Mouse (Mus musculus) ovary, adult 18-20 months (tissue): Measurements from ENCODE around the gene Vmn1r114.
"Not testable (repeated sequence)": the region's sequence is repeated elsewhere in the genome, so short reads cannot be mapped to it uniquely, and the experiment has no call there.

Source experiments
- DNase-seq: peaks from one replicate; pipeline ENCODE4 v3.0.0; 2022; ENCODE audit warnings: low spot score, mixed read lengths

The Vmn1r114 gene

DNA sequence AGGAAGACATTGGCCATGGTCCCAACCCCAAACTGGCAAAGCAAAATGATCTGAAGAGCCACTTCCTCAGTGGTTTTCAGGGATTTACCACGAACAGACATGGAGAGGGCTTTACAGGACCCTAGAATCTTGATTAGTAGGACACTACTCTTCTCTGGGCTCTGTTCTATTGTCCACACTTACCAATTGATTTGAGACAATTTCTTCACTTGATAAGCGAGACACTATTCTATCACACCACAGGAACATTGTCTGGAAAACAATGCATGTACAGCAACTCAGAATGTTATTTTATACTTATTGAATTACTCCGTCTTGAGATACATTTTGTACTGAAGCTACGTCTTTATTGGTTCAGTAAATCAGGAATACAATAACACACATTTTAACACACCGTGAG, at the start of gene Vmn1r114:
Gene Vmn1r114, minus strand, starts transcription at position 101 of the 400 bp plus-strand sequence.
- not testable (repeated sequence) for DNase-seq

DNA sequence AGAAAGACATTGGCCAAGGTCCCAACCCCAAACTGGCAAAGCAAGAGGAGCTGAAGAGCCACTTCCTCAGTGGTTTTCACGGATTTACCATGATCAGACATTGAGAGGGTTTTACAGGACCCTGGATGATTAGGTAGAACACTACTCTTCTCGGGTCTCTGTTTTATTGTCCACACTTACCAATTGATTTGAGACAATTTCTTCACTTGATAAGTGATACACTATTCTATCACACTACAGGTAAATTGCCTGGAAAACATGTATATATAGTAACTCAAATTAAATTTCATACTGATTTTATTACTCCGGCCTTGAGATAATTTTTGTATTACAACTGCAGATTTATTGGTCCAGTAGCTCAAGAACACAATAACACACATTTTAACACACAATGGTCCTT, 32.9 kb upstream of the Vmn1r114 start, which contains the start of gene Vmn1r115:
Gene Vmn1r115, minus strand, starts transcription at position 101 of the 400 bp plus-strand sequence.
- DNase-seq, result not testable (repeated sequence)

DNA sequence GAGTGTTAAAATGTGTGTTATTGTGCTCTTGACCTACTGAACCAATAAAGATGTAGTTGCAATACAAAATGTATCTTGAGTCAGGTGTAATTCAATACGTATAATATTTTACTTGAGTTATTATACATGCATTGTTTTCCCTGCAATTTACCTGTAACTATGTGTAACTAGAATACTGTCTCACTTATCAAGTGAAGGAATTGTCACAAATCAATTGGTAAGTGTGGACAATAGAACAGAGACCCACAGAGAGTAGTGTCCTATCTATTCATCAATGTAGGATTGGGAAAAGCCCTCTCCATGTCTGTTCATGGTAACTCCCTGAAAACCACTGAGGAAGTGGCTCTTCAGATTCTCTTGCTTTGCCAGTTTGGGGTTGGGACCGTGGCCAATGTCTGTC, 25.0 kb downstream of the Vmn1r114 start, which contains the start of gene Vmn1r113:
Gene Vmn1r113, plus strand, starts transcription at position 301 of the 400 bp plus-strand sequence.
- not testable (repeated sequence) for DNase-seq

DNA sequence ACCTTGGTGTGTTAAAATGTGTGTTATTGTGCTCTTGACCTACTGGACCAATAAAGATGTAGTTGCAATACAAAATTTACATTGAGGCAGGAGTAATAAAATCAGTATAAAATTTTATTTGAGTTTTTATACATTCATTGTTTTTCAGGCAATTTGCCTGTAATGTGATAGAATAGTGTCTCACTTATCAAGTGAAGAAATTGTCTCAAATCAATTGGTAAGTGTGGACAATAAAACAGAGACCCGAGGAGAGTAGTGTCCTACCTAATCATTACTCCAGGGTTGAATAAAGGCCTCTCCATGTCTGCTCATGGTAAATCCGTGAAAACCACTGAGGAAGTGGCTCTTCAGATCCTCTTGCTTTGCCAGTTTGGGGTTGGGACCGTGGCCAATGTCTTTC, 41.1 kb downstream of the Vmn1r114 start, which contains the start of gene Vmn1r112:
Gene Vmn1r112, plus strand, starts transcription at position 301 of the 400 bp plus-strand sequence.
- not testable (repeated sequence) for DNase-seq
